Mouse (Mus musculus): Measurements from ENCODE around the gene Nudt9. TPM values are rescaled to one million over a fixed set of nuclear protein-coding genes. Genes with fewer than 3 reads are reported as not detected.
A peak's percentile ranks its signal among the peaks of the same experiment; 100 is the strongest.

Nudt9 gene
- polyA plus RNA-seq, 1 experiment from 2014 or later, result 66.1 TPM

DNA sequence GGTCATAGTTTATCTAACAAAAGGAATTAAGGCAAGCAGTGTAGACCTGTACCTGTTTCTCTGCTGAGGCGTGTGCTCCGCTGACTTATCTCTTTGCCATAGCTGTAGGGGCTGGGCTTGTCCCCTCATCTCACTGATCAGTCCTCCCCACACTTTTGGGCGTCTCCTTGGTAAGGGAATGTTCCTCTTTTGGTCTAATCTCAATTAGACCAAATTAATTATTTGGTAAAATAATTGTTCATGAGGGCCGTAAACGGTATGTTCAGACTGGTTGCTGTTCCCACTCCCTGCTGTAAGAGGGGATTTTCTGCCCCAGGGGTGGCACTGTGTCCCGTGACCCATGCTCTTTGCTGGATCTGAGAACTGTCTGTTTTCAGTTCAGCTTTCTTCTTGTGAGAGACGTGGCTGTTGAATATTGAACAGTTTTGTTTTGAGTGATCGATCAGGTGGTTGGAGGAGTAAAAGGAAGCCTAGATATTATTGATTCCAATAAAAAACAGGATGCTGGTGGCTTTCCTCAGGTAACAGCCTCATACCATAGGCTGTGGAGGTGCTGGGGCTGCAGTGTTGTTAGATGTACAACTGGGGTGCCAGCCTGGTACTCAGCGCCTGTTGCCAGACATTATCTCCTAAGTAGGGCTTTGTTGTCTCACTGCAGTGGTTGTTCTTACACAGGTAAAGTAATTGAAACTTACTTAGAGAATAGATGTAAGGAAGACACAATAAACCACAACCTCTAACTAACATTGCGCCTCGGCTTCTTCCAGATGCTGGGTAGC is 16.9 kb downstream of the Nudt9 start:
- Histone ChIP-seq H3K4me2 (ENCODE audit: low read depth, low read length) (no peak overlapping the region), H3K4me3 (ENCODE audit: low read depth, low read length) (no peak overlapping the region), H3K9ac (replicated peaks; ENCODE audit: low read depth, low read length) (no peak overlapping the region), H3K27ac (ENCODE audit: low read depth, low read length) (no peak overlapping the region), H3K27me3 (ENCODE audit: control insufficient read depth, insufficient read depth, low read length) (no peaks in the 10 kb centered on the region), H3K36me3 (ENCODE audit: control insufficient read depth, insufficient read depth, low read length) (peaks cover 30% of the 10 kb centered on the region), H3K4me1 (ENCODE audit: control insufficient read depth, insufficient read depth, low read length) (no peaks in the 10 kb centered on the region), H3K9me3 (ENCODE audit: control insufficient read depth, low read length) (no peaks in the 10 kb centered on the region)
- no peak for ATAC-seq (ENCODE audit: low read depth)
- WGBS, result 93% methylated on average over 11 of the region's 11 CpGs

DNA sequence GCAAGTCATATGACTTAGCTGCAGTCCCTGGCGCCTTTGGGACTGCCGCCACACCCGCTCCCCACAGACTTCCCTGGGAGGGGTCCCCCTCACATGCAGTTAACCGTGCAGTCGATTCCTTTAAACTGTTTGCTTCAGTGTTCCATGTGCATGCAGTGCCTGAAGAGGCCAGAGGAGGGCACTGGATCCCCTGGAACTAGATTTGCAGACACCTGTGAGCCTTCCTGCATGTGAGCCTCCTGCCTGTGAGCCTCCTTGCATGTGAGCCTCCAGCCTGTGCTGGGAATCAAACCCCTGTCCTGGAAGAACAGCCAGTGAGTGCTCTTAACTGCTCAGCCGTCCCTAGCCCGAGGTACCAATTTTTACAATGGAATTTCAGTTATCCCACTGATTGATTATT is 22.6 kb downstream of the Nudt9 start:
- Histone ChIP-seq H3K9me3 (ENCODE audit: control insufficient read depth, low read length) (no peaks in the 10 kb centered on the region), H3K4me2 (ENCODE audit: low read depth, low read length) (no peak overlapping the region), H3K4me1 (ENCODE audit: control insufficient read depth, insufficient read depth, low read length) (no peaks in the 10 kb centered on the region), H3K9ac (replicated peaks; ENCODE audit: low read depth, low read length) (no peak overlapping the region), H3K4me3 (ENCODE audit: low read depth, low read length) (no peak overlapping the region), H3K27me3 (ENCODE audit: control insufficient read depth, insufficient read depth, low read length) (no peaks in the 10 kb centered on the region), H3K36me3 (ENCODE audit: control insufficient read depth, insufficient read depth, low read length) (peaks cover 6% of the 10 kb centered on the region; the same call in 1 of the 2 replicates), H3K27ac (ENCODE audit: low read depth, low read length) (no peak overlapping the region)
- WGBS, result 87% methylated on average over 7 of the region's 7 CpGs
- no peak; the same call in 1 of the 2 replicates for ATAC-seq (ENCODE audit: low read depth)

DNA sequence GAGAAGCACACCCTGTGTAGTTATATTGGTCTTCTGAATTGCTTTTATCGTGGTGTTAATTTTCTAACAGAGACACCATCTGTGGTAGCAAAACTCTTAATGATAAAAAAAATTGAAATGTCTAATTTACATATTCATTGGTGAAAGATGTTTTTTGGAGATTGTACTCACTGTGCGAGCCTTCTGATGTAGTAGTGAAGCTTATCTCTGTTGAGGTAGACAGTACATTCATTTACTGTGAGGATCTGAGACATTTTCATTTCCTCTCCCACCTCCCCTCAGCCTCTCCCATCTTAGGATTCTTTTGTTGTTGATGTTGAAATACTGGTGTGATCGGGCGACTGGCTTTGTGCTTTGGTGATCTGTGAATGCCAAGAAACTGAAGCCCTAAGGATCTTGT is 24.9 kb downstream of the Nudt9 start:
- Histone ChIP-seq H3K4me1 (ENCODE audit: control insufficient read depth, insufficient read depth, low read length) (no peaks in the 10 kb centered on the region), H3K4me2 (ENCODE audit: low read depth, low read length) (no peak overlapping the region), H3K27ac (ENCODE audit: low read depth, low read length) (no peak overlapping the region), H3K4me3 (ENCODE audit: low read depth, low read length) (no peak overlapping the region), H3K9me3 (ENCODE audit: control insufficient read depth, low read length) (no peaks in the 10 kb centered on the region), H3K36me3 (ENCODE audit: control insufficient read depth, insufficient read depth, low read length) (no peaks in the 10 kb centered on the region), H3K27me3 (ENCODE audit: control insufficient read depth, insufficient read depth, low read length) (no peaks in the 10 kb centered on the region), H3K9ac (replicated peaks; ENCODE audit: low read depth, low read length) (no peak overlapping the region)
- no peak for ATAC-seq (ENCODE audit: low read depth)
- 58% methylated on average over 4 of the region's 4 CpGs for WGBS

DNA sequence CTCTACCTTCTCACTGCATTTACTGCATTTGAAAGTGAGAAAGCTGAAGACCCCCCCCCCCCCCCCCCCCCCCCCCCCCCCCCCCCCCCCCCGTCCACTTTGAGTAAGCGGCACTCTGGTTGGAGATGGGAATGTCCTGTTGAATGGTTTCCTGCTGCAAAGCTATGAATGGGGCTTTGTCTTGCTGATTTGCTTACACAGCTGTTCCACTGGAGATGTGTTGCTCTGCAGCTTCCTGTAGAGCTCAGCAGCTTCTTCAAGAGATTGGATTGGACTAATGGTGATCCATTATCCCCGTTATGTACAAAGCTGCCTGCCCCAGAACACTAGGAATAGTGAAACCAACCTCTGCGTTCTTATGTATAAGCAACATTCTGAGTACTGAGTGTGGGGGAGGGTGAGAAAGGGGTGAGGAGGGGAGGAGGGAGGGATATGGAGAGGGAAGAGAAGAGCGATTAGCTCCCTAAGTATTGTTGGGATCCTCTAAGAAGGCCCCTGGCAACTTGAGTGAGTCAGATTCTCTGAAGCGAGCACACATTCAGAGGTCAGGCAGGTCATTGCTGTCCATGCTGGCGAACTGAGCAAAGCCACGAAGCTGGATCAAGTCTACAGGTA is 26.3 kb downstream of the Nudt9 start:
- H3K36me3 ChIP-seq (ENCODE audit: control insufficient read depth, insufficient read depth, low read length), result no peaks in the 10 kb centered on the region
- WGBS, result 3% methylated on average over 7 of the region's 8 CpGs
- H3K4me1 ChIP-seq (ENCODE audit: control insufficient read depth, insufficient read depth, low read length), result no peaks in the 10 kb centered on the region
- no peak overlapping the region for H3K4me3 ChIP-seq (ENCODE audit: low read depth, low read length)
- H3K9me3 ChIP-seq (ENCODE audit: control insufficient read depth, low read length), result no peaks in the 10 kb centered on the region
- H3K9ac ChIP-seq (replicated peaks; ENCODE audit: low read depth, low read length), result no peak overlapping the region
- no peak overlapping the region for H3K4me2 ChIP-seq (ENCODE audit: low read depth, low read length)
- H3K27ac ChIP-seq (ENCODE audit: low read depth, low read length), result peak overlapping the region; percentile 70
- peak; percentile 81 for ATAC-seq (ENCODE audit: low read depth)
- no peaks in the 10 kb centered on the region for H3K27me3 ChIP-seq (ENCODE audit: control insufficient read depth, insufficient read depth, low read length)

DNA sequence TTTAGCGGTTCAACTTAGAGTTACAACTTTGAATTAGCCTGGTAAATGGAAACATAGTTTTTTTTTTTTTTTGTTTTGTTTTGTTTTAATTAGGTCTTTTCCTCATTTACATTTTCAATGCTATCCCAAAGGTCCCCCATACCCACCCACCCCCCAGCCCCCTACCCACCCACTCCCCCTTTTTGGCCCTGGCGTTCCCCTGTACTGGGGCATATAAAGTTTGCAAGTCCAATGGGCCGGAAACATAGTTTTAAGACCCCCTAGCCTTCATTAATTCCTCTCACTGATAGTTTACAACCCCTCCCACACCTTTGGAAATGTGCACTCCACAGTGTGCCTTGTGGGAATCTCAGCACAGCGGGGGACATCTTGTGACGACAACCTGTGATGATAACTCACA is 27.5 kb downstream of the Nudt9 start:
- Histone ChIP-seq H3K4me2 (ENCODE audit: low read depth, low read length) (no peak overlapping the region), H3K9me3 (ENCODE audit: control insufficient read depth, low read length) (no peaks in the 10 kb centered on the region), H3K27me3 (ENCODE audit: control insufficient read depth, insufficient read depth, low read length) (no peaks in the 10 kb centered on the region), H3K4me3 (ENCODE audit: low read depth, low read length) (no peak overlapping the region), H3K4me1 (ENCODE audit: control insufficient read depth, insufficient read depth, low read length) (no peaks in the 10 kb centered on the region), H3K27ac (ENCODE audit: low read depth, low read length) (no peak overlapping the region), H3K36me3 (ENCODE audit: control insufficient read depth, insufficient read depth, low read length) (no peaks in the 10 kb centered on the region), H3K9ac (replicated peaks; ENCODE audit: low read depth, low read length) (no peak overlapping the region)
- 74% methylated on average over 5 of the region's 5 CpGs for WGBS
- peak; percentile 71; the same call in 1 of the 2 replicates for ATAC-seq (ENCODE audit: low read depth)

DNA sequence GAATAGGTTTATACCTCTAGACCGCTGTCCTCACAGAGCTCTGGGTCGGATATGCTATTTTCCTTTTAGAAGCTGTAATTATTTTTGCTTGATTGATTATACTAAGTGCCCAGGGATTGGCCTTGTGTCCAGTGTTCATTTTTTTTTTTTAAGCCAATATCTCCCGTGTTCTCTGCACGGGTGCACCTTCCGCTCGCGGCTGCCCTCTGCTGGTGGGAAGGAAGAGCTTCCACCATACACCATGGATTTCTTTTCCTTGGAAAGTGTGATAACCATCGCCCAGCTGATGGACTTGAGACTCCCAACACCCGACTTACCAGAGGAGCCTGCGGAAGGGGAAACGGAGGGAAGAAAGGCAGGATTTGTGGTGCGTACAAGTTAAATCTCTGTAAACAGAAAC is 28.3 kb downstream of the Nudt9 start:
- Histone ChIP-seq H3K9ac (replicated peaks; ENCODE audit: low read depth, low read length) (no peak overlapping the region), H3K27ac (ENCODE audit: low read depth, low read length) (no peak overlapping the region), H3K9me3 (ENCODE audit: control insufficient read depth, low read length) (no peaks in the 10 kb centered on the region), H3K4me2 (ENCODE audit: low read depth, low read length) (no peak overlapping the region), H3K36me3 (ENCODE audit: control insufficient read depth, insufficient read depth, low read length) (no peaks in the 10 kb centered on the region), H3K27me3 (ENCODE audit: control insufficient read depth, insufficient read depth, low read length) (no peaks in the 10 kb centered on the region), H3K4me1 (ENCODE audit: control insufficient read depth, insufficient read depth, low read length) (no peaks in the 10 kb centered on the region), H3K4me3 (ENCODE audit: low read depth, low read length) (no peak overlapping the region)
- ATAC-seq (ENCODE audit: low read depth), result peak; percentile 52
- 41% methylated on average over 12 of the region's 12 CpGs for WGBS

DNA sequence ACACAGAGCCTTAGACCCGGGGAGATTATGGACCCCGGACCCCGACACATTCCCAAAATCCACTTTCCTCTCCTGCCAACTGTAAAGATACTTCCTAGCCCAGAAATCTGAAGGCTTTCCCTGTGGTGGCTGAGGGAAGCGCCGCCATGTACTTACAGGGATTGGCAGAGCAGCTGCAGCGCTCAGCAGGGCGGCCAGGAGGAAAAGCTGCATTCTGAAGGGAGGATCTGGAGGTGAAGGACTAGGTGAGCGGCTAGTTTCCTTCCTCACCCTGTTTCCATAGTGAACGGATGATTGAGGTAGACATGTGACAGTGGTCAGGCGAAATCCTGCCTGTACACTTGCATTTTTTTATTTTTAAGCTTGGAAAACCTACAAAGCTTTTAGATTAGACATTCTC is 30.3 kb downstream of the Nudt9 start:
- Histone ChIP-seq H3K4me2 (ENCODE audit: low read depth, low read length) (no peak overlapping the region), H3K27ac (ENCODE audit: low read depth, low read length) (no peak overlapping the region), H3K27me3 (ENCODE audit: control insufficient read depth, insufficient read depth, low read length) (no peaks in the 10 kb centered on the region), H3K9me3 (ENCODE audit: control insufficient read depth, low read length) (no peaks in the 10 kb centered on the region), H3K9ac (replicated peaks; ENCODE audit: low read depth, low read length) (no peak overlapping the region), H3K4me1 (ENCODE audit: control insufficient read depth, insufficient read depth, low read length) (no peaks in the 10 kb centered on the region), H3K36me3 (ENCODE audit: control insufficient read depth, insufficient read depth, low read length) (no peaks in the 10 kb centered on the region), H3K4me3 (ENCODE audit: low read depth, low read length) (no peak overlapping the region)
- no peak for ATAC-seq (ENCODE audit: low read depth)
- 37% methylated on average over 10 of the region's 10 CpGs for WGBS

DNA sequence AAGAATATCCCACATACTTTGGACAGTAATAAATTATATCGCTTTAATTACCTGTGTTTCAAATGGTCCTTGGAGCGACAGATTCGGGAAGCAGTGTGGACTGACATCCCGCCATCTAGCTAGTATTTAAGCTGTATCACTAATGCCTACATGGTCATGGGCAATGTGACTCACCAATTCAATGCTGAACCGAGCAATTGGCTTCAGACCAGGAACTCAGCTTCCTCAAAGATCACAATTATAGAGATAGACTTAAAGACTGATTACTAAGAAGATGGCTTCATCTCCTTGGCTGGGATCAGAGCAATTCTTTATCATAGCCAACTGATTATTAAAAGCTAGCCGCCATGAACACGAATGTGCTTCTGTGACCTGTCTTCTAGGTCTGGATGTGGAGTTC is 31.4 kb downstream of the Nudt9 start, which contains the start of gene Gm17660:
TSS of gene Gm17660 (minus strand) at position 101 of the 400 bp plus-strand sequence.
- no peak for ATAC-seq (ENCODE audit: low read depth)
- Histone ChIP-seq H3K4me1 (ENCODE audit: control insufficient read depth, insufficient read depth, low read length) (no peaks in the 10 kb centered on the region), H3K4me2 (ENCODE audit: low read depth, low read length) (no peak within 1 kb of the TSS), H3K9ac (replicated peaks; ENCODE audit: low read depth, low read length) (no peak within 1 kb of the TSS), H3K27me3 (ENCODE audit: control insufficient read depth, insufficient read depth, low read length) (no peaks in the 10 kb centered on the region), H3K27ac (ENCODE audit: low read depth, low read length) (no peak within 1 kb of the TSS), H3K9me3 (ENCODE audit: control insufficient read depth, low read length) (no peaks in the 10 kb centered on the region), H3K4me3 (ENCODE audit: low read depth, low read length) (no peak within 1 kb of the TSS), H3K36me3 (ENCODE audit: control insufficient read depth, insufficient read depth, low read length) (no peaks in the 10 kb centered on the region)
- 95% methylated on average over 7 of the region's 7 CpGs for WGBS

DNA sequence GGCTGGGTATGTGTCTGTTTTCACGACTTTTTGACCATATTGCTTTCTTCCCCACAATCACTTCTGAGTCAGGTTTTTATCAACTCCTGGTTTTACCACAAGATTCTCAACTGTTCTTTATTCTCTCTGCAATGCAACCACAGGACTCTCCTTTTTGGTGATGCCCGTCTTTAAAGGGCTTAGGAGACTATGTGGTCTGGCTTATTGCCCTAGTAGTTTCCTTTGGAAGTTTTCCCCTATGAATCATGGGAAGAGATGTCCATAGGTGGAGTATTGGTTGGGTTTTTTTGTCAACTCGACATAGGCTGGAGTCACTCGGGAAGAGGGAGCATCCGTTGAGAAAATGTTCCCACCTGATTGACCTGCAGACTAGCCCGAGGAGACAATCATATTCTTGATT is 34.6 kb downstream of the Nudt9 start:
- H3K4me1 ChIP-seq (ENCODE audit: control insufficient read depth, insufficient read depth, low read length), result no peaks in the 10 kb centered on the region
- no peaks in the 10 kb centered on the region; the same call in 1 of the 2 replicates for H3K36me3 ChIP-seq (ENCODE audit: control insufficient read depth, insufficient read depth, low read length)
- H3K4me3 ChIP-seq (ENCODE audit: low read depth, low read length), result no peak overlapping the region
- WGBS, result 87% methylated on average over 6 of the region's 6 CpGs
- H3K4me2 ChIP-seq (ENCODE audit: low read depth, low read length), result no peak overlapping the region
- no peaks in the 10 kb centered on the region for H3K9me3 ChIP-seq (ENCODE audit: control insufficient read depth, low read length)
- H3K27me3 ChIP-seq (ENCODE audit: control insufficient read depth, insufficient read depth, low read length), result no peaks in the 10 kb centered on the region
- ATAC-seq (ENCODE audit: low read depth), result no peak
- no peak overlapping the region for H3K9ac ChIP-seq (replicated peaks; ENCODE audit: low read depth, low read length)
- no peak overlapping the region for H3K27ac ChIP-seq (ENCODE audit: low read depth, low read length)

Measured in neural tube, embryonic 14.5 days (tissue).